Mouse (Mus musculus) heart, adult 2 months (tissue): Measurements from ENCODE around the gene Rnf157.

Experiments
- CTCF ChIP-seq: fragments of 200-600 bp; IDR thresholded peaks from 2 replicates; pipeline ENCODE4 v1.8.1; 2022; ENCODE audit warnings: antibody characterized with exemption, mild to moderate bottlenecking, moderate library complexity
- EP300 ChIP-seq: fragments of 200-500 bp; IDR thresholded peaks from 2 replicates; pipeline ENCODE4 v1.6.1; 2011; ENCODE audit warnings: low read depth, low read length, control low read depth; ENCODE audit not compliant: insufficient read depth
- POLR2A ChIP-seq: fragments of 200-500 bp; IDR thresholded peaks from 2 replicates; pipeline ENCODE4 v1.6.1; 2011; ENCODE audit warnings: mild to moderate bottlenecking, low read depth, low read length, control low read depth; ENCODE audit not compliant: insufficient read depth

DNA sequence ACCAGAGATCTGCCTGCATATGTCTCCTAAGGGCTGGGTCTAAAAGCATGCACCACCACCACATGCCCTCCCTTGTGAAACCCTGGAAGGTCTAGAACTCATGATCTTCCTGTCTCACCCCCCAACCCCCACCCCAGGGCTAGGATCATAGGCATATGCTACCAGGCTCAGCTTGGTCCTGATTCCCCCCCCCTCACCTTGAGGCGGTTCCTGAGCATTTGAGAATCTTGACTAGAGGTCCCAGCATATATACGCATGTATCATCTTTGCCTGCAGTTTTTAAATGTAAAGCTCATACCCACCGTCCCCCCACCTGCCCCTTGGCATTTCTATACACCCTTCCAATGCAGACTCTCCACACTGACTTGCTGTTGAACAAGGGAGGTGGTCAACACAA is 15.9 kb downstream of the Rnf157 start:
- TF ChIP-seq CTCF (no peak), POLR2A (no peak), EP300 (no peak)
